Mouse (Mus musculus) cerebellum, adult (tissue): ENCODE data around the gene Vmn2r101.

Experiments used
- ATAC-seq: cut with Nextera tagmentation; 2 replicates; pipeline ENCODE4 v1.9.2; 2017; ENCODE audit warnings: mild to moderate bottlenecking, moderate library complexity, mixed read lengths; ENCODE audit not compliant: insufficient number of reproducible peaks, low FRiP score, low TSS enrichment

Vmn2r101 gene

DNA sequence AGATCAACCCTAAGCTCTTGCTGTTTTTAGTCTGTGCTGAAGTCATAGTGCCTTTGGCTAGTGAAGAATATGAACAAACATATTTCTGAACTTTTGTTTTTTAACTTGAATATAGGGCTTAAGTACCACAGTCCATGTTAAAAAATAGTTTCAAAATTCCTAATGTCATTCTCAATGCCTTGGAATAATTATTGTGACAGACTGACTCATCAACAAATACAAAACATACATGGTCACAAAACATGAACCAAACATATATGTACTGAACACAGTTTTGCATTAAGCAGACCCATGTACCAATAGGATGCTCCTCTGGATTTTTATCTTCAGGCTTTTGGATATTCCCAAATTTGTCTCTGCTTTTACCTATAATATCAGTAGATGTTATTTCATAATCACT, at the start of gene Vmn2r101:
TSS of gene Vmn2r101 (plus strand) at position 301 of the 400 bp plus-strand sequence.
- no peak for ATAC-seq

DNA sequence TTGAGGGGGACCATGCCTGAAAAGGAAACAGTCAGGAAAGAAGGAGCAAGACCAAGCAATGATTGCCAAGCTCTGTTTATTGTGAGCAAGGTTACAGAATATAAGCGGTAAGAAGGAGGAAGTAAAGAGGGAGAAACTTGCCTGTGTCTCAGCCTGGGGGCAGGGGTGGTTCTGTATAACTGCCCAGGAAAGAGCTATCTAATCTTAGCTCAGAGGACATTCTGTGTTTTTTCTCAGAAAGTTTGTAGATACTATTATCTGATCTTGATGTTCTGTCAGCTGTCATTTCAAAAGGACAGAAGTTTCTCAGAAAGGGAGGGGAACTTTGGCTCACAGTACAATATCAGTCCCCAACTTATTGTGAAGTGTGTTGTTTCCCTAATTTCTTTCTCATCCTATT, 52.3 kb downstream of the Vmn2r101 start:
- no peak for ATAC-seq

DNA sequence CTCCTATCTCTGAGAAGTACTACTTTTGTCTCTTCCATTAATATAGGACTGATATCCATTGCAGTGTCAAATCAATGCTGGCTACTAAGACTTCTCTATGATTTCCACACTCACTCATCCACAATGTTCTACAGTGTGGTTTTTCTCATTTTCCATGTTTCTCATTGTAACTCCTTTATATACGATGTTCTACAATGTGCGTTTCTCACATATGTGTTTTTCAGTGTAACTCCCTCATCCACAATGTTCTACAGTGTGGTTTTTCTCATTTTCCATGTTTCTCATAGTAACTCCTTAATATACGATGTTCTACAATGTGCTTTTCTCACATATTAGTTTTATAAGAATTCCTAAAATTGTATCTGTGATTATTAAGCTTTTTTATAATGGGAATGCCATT, 81.4 kb downstream of the Vmn2r101 start:
- ATAC-seq, result no peak

DNA sequence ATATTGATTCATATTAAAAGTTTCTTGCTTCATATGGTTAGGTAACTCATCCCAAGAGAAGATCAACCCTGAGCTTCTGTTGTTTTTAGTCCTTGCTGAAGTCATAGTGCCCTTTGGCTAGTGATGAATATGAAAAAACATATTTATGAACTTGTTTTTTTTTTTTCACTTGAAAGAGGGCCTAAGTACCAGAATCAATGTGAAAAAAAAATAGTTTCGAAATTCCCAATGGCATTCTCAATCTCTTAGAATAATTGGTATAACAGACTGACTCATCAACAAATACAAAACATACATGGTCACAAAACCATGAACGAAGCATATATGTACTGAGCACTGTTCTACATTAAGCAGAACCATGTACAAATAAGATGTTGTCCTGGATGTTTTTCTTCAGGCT, 83.0 kb downstream of the Vmn2r101 start, which contains the start of gene Vmn2r102:
TSS of gene Vmn2r102 (plus strand) at position 301 of the 400 bp plus-strand sequence.
- ATAC-seq, result no peak
